Mouse (Mus musculus): ENCODE measurements at regions not wholly inside any gene's neighbourhood (a gene's known extent, or its start where the extent isn't known, plus 50 kb on each side); places are given as distances from the start of the nearest gene placed in this dataset.

DNA sequence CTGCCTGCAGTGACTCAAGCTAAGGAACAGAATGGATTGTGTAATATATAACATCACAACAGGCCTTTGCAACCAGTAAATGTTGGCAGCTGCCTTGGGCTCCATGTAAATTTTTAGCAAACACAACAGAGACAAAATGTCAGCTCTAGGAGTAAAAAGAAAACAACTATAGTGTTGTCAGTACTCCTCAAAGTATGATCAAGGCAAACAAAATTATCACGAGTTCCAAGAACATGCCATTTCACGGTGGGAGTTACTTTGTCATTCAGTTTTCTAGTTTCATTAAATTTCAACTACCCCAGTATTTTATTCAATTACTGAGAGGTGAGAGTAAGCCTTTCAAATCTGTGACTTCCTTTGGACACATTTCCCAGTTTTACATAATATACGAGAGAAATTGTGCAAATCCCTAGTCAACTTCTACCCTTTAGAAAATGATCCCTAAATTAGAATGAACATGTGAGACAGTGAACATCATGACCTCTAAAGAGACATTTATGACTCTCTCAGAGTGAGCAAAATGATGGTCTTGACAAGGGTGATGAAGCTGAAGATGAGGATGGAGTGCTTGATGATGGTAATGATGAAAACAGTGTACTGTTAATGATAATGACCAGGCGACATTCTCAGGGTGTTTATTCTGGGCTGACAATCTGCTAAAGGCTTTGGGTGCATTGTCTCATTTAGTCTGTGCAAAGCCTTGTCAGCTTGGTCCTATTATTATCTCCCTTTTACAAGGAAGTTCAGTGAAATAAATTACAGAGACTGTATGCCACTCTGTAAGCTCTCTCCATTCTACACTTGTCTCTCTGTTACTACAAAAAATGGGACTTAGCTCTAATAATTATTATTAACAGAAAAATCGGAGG, 209.7 kb upstream of the Etaa1 start:
- DNase-seq = no peak

GRCm38 (mm10) chr11:18156506-18156905, 202.8 kb upstream of the Etaa1 start:
- DNase-seq = peak in 1 of 2 experiments; percentile 4

DNA sequence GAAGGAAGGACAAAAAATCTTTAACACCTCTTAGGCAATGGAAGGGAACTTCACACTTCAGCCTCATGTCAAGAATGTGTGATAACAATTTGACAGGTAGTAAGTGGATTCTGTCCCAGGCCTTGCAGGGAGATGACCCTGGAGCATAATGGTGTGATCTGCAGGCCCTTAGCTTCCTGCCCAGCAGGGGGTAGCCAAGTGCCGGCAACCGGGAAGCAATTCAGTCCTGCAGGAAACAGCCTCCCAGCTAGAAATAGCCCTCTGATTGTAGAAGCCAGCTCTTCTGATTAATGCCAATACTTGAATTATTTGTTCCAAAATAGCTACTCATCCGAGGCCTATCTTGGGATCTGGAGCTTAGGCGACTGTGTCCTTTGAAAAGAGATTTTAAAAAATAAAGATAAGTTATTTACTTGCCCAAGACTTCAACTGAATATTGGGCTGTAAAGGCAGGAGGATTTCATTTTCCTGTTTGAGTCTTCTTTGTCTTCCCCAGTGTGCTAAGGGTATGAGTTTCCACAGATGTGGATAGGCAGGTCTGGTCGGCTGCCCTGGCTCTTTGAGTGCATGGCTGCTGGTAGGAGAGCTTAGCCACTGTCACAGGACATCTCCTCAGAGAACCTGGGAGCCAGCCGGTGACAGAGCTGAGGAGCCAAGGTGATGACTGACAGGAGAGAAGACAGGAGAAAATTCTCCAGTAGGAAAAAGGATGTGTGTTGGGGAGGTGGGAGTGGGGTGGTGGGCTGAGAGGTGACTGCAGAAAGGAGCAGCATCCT, 198.3 kb upstream of the Etaa1 start:
- peak; percentile 36 to 67 for DNase-seq

GRCm38 (mm10) chr11:18151369-18151768, 197.7 kb upstream of the Etaa1 start:
- DNase-seq = no peak

DNA sequence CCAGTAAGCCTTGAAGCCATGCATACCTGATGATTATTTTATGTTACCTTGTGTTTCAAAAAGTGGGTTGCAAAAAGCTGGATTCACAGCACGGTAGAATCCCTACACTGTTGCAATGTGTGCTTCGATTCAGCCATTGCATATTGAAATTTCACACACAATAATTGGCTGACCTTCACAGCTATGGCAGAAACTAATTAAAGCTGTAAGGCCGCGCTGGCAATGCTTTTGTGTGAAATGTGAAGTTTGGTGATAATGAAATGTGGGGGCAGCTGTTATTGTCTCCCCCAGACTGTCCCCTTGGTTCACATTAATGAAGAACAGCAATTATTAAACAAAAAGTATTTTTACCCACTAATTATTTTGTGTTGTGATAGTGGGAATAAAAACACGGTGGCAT, 173.8 kb upstream of the Etaa1 start:
- no peak for DNase-seq

GRCm38 (mm10) chr11:18123031-18123430, 169.4 kb upstream of the Etaa1 start:
- no peak for DNase-seq

- no peak for DNase-seq
Measured at GRCm38 (mm10) chr11:18122616-18123015, 168.9 kb upstream of the Etaa1 start.

DNA sequence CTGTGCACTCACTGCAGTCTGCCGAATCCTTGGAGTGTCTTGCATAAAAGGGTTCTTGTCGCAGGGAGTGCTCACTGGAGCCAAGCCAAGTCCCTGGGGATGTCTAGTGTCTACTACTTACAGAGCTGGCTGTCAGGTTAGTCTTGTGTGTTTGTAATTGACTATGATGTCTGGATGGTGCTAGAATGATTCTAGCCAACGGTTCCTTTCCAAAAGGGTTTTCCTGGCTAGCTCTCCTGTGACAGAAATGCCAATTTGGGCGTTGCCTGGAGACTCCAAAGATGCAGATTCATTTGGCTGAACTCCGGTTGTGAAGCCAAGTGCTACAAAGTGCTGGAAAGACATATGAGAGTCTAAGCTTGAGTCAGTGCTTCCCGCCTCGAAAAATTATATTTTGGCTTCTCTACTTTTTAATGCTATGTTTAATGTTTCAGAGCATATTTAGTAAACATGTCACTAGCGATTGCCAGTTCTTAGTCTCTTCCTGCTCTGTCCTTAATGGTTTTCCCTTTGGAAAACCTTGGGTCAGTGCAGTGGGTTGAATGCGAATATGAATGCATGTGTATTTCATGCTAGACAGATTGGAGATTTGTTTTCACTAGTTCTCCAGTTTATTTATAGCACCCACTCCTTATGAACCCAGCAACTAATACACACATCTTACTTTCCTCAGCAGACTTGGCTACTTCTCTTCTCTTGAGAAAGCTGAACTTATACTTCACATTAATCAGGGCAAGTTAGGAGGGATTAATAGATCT, 162.2 kb upstream of the Etaa1 start:
- DNase-seq = peak; percentile 34 to 67

- no peak for DNase-seq
Measured at GRCm38 (mm10) chr11:18102841-18103240, 149.2 kb upstream of the Etaa1 start.

- no peak for DNase-seq
Measured at GRCm38 (mm10) chr11:18075840-18076435, 122.3 kb upstream of the Etaa1 start.

DNA sequence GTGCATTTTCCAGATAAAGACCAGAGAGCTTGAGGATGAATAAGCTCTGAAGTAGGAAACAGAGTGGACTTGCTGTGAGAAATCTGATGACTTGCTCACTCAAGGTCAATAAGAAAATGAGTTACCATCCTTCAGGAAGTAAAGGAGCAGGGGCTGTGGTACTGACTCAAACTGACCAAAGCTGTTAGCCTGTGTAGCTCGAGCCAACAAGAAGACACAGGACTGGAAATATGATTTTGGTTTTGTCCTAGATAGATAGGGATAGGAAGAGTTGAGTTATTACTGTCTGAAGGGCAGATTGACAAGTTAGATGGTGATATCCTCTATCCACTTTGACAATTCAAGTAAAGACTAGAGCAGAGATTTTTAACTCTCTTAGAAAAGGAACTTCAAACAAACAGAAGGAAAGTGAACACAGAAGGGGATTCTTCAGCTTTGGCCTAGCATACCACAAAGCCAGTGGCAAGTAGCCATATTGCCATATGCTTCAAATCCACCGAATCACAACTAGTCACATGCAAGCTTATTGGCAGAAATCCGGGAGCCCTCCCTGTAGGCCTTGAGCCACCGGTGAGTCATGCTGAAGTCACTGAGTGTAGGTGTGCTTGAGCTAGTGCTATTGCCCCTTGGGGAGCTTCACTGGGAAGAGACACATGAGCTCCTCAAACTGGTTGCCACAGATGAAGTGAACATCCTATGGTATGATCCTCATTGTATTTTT, 117.1 kb upstream of the Etaa1 start:
- DNase-seq = peak; percentile 48 to 68

DNA sequence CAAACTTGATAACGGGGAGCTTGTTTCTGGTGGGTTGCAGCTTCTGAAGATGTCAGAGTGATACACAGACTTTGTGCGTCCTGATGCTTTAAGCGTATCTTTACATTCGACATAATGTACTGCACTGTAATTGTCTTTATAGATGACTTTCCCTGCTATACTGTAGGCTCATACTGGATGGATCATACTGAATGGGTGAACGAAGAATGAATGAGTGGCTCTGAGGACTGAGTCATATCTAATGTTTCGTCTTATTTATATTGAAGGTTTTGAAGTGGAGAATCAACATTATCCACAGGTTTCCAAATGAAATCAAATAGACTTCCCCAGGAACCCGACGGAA, 116.3 kb upstream of the Etaa1 start:
- DNase-seq = no peak

DNA sequence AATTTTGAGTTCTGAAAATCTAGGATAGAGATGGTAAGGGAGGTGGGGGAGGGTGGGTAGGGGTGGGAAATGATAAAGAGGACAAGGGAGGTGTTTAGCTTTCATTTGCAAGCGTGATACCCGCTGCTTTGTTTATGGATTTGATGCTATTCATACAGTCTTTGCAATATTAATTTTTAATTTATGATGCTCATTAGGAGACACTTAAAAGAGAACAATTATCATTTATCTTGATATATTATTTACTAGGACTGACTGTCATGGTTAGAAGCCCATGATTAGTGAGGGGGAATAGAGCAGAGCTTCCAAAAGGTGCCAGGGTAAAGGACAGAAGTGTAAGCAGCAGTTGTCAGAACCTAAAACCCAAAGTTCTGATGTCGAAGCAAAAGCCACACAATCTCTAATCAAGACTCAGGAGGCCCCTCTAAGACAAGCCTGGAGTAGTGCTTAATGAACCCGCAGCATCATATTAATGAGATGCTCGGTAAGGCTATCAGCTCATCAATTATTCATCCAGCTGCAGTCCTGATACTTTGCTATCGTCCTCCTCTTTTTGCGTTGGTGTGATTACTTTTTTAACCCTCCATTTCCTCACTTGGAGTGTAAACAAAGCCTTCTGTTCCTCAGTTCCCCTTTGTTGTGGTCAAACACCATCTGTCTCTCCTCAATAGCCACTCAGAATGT, 115.8 kb upstream of the Etaa1 start:
- DNase-seq = no peak

GRCm38 (mm10) chr11:18068085-18068484, 114.4 kb upstream of the Etaa1 start:
- no peak for DNase-seq

DNA sequence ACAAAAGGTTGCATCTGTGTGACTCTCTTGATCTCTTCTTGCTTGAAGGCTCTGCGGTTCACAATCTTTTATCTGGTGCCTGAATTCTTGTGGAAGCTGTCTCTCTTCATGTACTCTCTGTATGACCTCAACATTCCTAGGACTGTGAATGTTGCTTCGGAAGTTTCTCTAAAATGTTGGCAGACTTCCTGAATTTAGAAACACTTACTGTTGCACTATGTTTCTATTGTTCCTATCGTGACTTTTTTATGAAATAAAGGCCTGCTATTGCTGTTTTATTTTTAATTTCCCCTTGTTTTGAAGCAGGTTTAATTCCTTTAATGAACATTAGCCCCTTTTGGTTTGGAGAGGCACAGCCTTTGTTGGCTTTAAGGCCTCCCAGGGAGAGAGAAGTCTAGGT, 114.0 kb upstream of the Etaa1 start:
- no peak for DNase-seq

GRCm38 (mm10) chr11:18041589-18041988, 87.9 kb upstream of the Etaa1 start:
- no peak for DNase-seq

DNA sequence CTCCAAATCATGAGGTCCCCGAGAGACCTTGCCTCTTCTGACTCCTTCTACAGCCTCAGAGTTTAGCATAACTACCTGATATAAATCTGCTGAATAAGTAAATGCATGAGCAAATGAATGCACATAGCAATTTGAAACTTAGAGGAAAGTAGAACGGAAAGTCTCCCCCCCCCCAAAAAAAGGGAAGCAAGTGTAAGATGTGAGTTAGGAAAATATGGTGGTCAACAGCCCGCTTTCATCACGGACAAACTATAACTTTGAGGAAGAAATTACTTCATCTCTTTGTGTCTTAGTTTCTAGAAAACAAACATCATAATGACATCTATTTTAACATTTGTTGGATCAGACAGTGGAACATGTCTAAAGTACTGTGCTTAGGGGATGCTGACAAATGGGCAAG, 77.4 kb upstream of the Etaa1 start:
- DNase-seq = no peak

- no peak for DNase-seq
Measured at GRCm38 (mm10) chr11:18022065-18022464, 68.4 kb upstream of the Etaa1 start.

DNA sequence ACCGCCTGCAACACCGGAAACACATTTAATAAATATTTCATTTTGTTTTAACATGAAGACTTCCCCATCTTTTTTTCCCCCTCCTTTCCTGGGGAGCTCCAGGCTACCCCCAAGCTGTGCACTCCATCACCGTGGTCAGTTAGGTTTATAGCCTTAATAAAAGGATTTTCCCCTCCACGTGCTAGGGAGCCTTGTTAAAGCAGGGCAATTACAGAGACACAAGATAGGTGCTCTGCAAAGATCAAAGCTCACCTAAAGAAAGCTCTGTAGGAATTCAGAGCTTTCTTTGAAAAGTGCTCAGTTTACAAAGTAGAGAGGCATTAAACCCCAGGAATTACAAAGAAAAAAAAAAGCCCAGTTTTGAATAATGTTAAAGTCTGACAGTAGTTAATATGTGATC, 61.6 kb upstream of the Etaa1 start:
- no peak for DNase-seq

GRCm38 (mm10) chr11:18014610-18015009, 60.9 kb upstream of the Etaa1 start:
- DNase-seq = peak; percentile 26 to 36

DNA sequence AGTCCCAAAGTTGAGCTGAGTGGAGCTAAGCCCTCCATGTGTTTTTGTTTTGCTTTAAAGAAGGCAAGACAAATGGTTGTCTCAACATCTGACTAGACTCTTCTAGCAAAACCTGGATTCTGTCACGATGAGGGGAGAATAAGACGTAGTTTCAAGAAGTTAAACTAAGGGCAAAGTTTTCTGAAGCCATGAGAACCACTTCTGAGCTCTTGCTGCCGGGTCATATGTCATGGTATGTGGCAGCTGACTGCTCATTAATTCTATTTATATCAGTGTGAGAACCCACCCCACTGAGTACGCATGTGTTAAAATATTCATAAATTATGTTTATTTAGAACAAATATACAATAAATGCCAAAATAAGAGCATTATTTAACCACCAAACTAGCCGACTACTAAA, 58.4 kb upstream of the Etaa1 start:
- DNase-seq = no peak
